Mouse (Mus musculus) adrenal gland, postnatal 4 days (tissue): ENCODE measurements around the gene A430033K04Rik. TPM values are rescaled to one million over a fixed set of nuclear protein-coding genes. Genes with fewer than 3 reads are reported as not detected.

Experiments used
- DNase-seq, 2 experiments: peaks; one replicate each; pipeline ENCODE4 v3.0.0; 2021 to 2022; ENCODE audit warnings: low spot score in 2 of 2, mixed read lengths in 2 of 2
- microRNA-seq: library from miRNA; unstranded; fragments of <30 nt; microRNA quantifications from one replicate; pipeline ENCODE4 v1.2.0, GENCODE M21; 2021
- total RNA-seq, 2 experiments: library from RNA; stranded (reverse); gene quantifications; 2 replicates each; pipeline ENCODE4 v1.2.3; 2021

Gene A430033K04Rik
- total RNA-seq, 2 experiments from 2014 or later: 11.2 to 11.7 TPM

GRCm38 (mm10) chr5:138694036-138694435, 71.4 kb downstream of the A430033K04Rik start:
- DNase-seq: no peak

GRCm38 (mm10) chr5:138694496-138695167, 72.0 kb downstream of the A430033K04Rik start:
- no peak for DNase-seq

GRCm38 (mm10) chr5:138697466-138697865, 74.8 kb downstream of the A430033K04Rik start:
- no peak for DNase-seq

Small RNAs within 50 kb of the gene (microRNA-seq; reads per million reads assigned to microRNA genes)
- gene Gm24082: not detected

Other genes starting within 250 kb of the A430033K04Rik start
- gene Zfp157, start 181.4 kb upstream of the A430033K04Rik start, total RNA-seq: 10 to 100 TPM; 19.6 to 20.4 TPM
- not detected for gene 1700123K08Rik, start 58.1 kb upstream of the A430033K04Rik start, total RNA-seq
- 10 to 100 TPM; 29.3 to 34.0 TPM for gene Zfp68, start 3.1 kb upstream of the A430033K04Rik start, total RNA-seq
- gene Fam20c, start 131.7 kb downstream of the A430033K04Rik start, total RNA-seq: 10 to 100 TPM; 22.5 to 26.1 TPM
- gene Gm5294, start 197.2 kb downstream of the A430033K04Rik start, total RNA-seq: not detected